Mouse (Mus musculus) heart, embryonic 11.5 days (tissue): ENCODE measurements at regions not wholly inside any gene's neighbourhood (a gene's known extent, or its start where the extent isn't known, plus 50 kb on each side); places are given as distances from the start of the nearest gene placed in this dataset.

Experiments used
- ATAC-seq: fragments of 200-750 bp; cut with Nextera tagmentation; replicated peaks from 2 replicates; pipeline ENCODE4 v1.8.0; 2017; ENCODE audit warnings: moderate library complexity; ENCODE audit not compliant: insufficient number of reproducible peaks, low FRiP score, low TSS enrichment
- H3K27ac ChIP-seq: fragments of 300-500 bp; sonication (generic); 2 replicates; pipeline ENCODE4 v1.5.1; 2014; ENCODE audit warnings: mild to moderate bottlenecking, low read depth, low read length
- H3K27me3 ChIP-seq: fragments of 300-500 bp; sonication (generic); 2 replicates; pipeline ENCODE4 v1.6.1; 2014; ENCODE audit warnings: mild to moderate bottlenecking, low read length, mixed read lengths; ENCODE audit not compliant: control insufficient read depth, insufficient read depth
- H3K36me3 ChIP-seq: fragments of 300-500 bp; sonication (generic); 2 replicates; pipeline ENCODE4 v1.6.1; 2014; ENCODE audit warnings: mild to moderate bottlenecking, low read length, moderate library complexity, mixed read lengths; ENCODE audit not compliant: control insufficient read depth, insufficient read depth
- H3K4me1 ChIP-seq: fragments of 300-500 bp; sonication (generic); 2 replicates; pipeline ENCODE4 v1.6.1; 2014; ENCODE audit warnings: low read length; ENCODE audit not compliant: control insufficient read depth, insufficient read depth
- H3K4me2 ChIP-seq: fragments of 300-500 bp; sonication (generic); 2 replicates; pipeline ENCODE4 v1.6.1; 2014; ENCODE audit warnings: mild to moderate bottlenecking, moderate library complexity
- H3K4me3 ChIP-seq: fragments of 300-500 bp; sonication (generic); 2 replicates; pipeline ENCODE4 v1.5.1; 2014; ENCODE audit warnings: low read depth, low read length
- H3K9ac ChIP-seq: fragments of 300-500 bp; sonication (generic); 2 replicates; pipeline ENCODE4 v1.6.1; 2014; ENCODE audit warnings: mild to moderate bottlenecking, low read depth, low read length, moderate library complexity
- H3K9me3 ChIP-seq: fragments of 300-500 bp; sonication (generic); replicated peaks from 2 replicates; pipeline ENCODE4 v1.6.1; 2016; ENCODE audit warnings: low read length; ENCODE audit not compliant: control insufficient read depth
- WGBS: fragments of 180-500 bp; shearing (Covaris S2); extraction: QIAGEN DNeasy Blood & Tissue Kit; methylation state at CpG from one replicate; pipeline ENCODE4 v1.1.7; 2014; ENCODE audit not compliant: insufficient replicate concordance; 5-methylcytosine and 5-hydroxymethylcytosine counted together

GRCm38 (mm10) chr12:16382417-16382988 lies 228.3 kb downstream of the Lpin1 start:
- no peak for ATAC-seq
- H3K27me3 ChIP-seq = no peaks in the 10 kb centered on the region

DNA sequence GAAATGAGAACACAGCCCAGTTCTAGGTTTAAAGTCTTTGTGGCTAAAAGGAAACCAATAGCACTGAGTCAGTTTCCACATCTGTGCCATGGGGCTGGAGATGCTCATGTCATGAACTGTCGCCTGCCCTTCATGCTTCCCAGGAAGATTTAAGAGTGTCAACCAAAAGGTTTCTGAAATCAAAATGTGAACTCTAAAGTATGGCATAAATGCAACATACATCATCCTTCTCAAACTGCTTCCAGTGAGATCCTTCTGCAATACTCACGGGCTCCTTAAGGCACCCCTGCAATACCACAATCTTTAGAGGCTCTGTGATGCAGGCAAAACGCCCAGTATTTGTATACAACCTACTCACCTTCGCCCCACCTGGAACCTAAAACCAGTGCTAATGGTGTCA lies 229.7 kb downstream of the Lpin1 start:
- ATAC-seq = no peak
- Histone ChIP-seq H3K4me3 (no peak overlapping the region), H3K9me3 (no peaks in the 10 kb centered on the region), H3K4me1 (no peaks in the 10 kb centered on the region), H3K27me3 (no peaks in the 10 kb centered on the region), H3K36me3 (no peaks in the 10 kb centered on the region), H3K9ac (no peak overlapping the region), H3K4me2 (no peak overlapping the region), H3K27ac (no peak overlapping the region)
- WGBS = 78% methylated on average over 4 of the region's 4 CpGs

More at GRCm38 (mm10) chr12:16382417-16382988, 228.3 kb downstream of the Lpin1 start:
- Histone ChIP-seq H3K27ac (no peak overlapping the region), H3K4me1 (no peaks in the 10 kb centered on the region), H3K9me3 (no peaks in the 10 kb centered on the region), H3K4me2 (no peak overlapping the region), H3K9ac (no peak overlapping the region), H3K4me3 (no peak overlapping the region), H3K36me3 (no peaks in the 10 kb centered on the region)
- 85% methylated on average over 11 of the region's 11 CpGs for WGBS

DNA sequence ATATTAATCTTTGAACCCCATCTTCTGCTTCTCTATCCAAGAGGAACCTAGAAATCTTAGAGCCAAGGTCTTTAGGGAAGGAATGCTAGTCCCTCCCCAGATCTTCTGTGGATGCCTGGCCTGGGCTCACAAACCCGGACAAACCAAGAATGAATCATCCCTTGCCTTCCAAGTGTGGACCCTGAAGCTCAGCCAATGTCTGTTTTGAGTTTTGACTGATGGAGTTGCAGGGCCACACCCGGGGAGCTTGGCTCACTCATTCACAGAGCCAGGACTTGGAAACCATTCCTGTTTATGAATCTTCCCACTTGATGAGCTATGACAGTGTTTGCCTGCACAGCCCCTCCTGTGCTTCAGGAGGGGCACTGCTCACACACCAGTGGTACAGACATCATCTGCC lies 230.4 kb downstream of the Lpin1 start:
- no peaks in the 10 kb centered on the region for H3K4me1 ChIP-seq
- no peak overlapping the region for H3K4me2 ChIP-seq
- 76% methylated on average over 2 of the region's 2 CpGs for WGBS
- H3K36me3 ChIP-seq = no peaks in the 10 kb centered on the region
- ATAC-seq = no peak
- no peaks in the 10 kb centered on the region for H3K9me3 ChIP-seq
- H3K4me3 ChIP-seq = no peak overlapping the region
- H3K9ac ChIP-seq = no peak overlapping the region
- no peaks in the 10 kb centered on the region for H3K27me3 ChIP-seq
- H3K27ac ChIP-seq = no peak overlapping the region

- Histone ChIP-seq H3K9ac (no peak overlapping the region), H3K4me1 (no peaks in the 10 kb centered on the region), H3K4me2 (no peak overlapping the region), H3K27ac (no peak overlapping the region), H3K9me3 (no peaks in the 10 kb centered on the region), H3K36me3 (no peaks in the 10 kb centered on the region), H3K27me3 (no peaks in the 10 kb centered on the region), H3K4me3 (no peak overlapping the region)
- 87% methylated on average over 2 of the region's 2 CpGs for WGBS
- no peak for ATAC-seq
Measured at GRCm38 (mm10) chr12:16379415-16379814, 231.4 kb downstream of the Lpin1 start.

GRCm38 (mm10) chr12:16378501-16378900 lies 232.3 kb downstream of the Lpin1 start:
- H3K27me3 ChIP-seq = no peaks in the 10 kb centered on the region
- no peak overlapping the region for H3K9ac ChIP-seq
- ATAC-seq = no peak
- no peak overlapping the region for H3K4me2 ChIP-seq
- 82% methylated on average over 3 of the region's 3 CpGs for WGBS
- no peaks in the 10 kb centered on the region for H3K9me3 ChIP-seq
- H3K4me1 ChIP-seq = no peaks in the 10 kb centered on the region
- H3K36me3 ChIP-seq = no peaks in the 10 kb centered on the region
- H3K27ac ChIP-seq = no peak overlapping the region
- H3K4me3 ChIP-seq = no peak overlapping the region

- ATAC-seq = no peak
- no peaks in the 10 kb centered on the region for H3K36me3 ChIP-seq
- H3K4me1 ChIP-seq = no peaks in the 10 kb centered on the region
- no peak overlapping the region for H3K4me3 ChIP-seq
- H3K9me3 ChIP-seq = no peaks in the 10 kb centered on the region
- H3K9ac ChIP-seq = no peak overlapping the region
- H3K4me2 ChIP-seq = no peak overlapping the region
- H3K27me3 ChIP-seq = no peaks in the 10 kb centered on the region
- H3K27ac ChIP-seq = no peak overlapping the region
- WGBS = 69% methylated on average over 4 of the region's 4 CpGs
Measured at GRCm38 (mm10) chr12:16374331-16374996, 236.3 kb downstream of the Lpin1 start.

GRCm38 (mm10) chr12:16370061-16370460 lies 240.7 kb downstream of the Lpin1 start:
- H3K27ac ChIP-seq = no peak overlapping the region
- no peaks in the 10 kb centered on the region for H3K4me1 ChIP-seq
- no peaks in the 10 kb centered on the region for H3K27me3 ChIP-seq
- no peak overlapping the region for H3K4me3 ChIP-seq
- H3K4me2 ChIP-seq = no peak overlapping the region
- no peaks in the 10 kb centered on the region for H3K9me3 ChIP-seq
- H3K36me3 ChIP-seq = no peaks in the 10 kb centered on the region
- no peak for ATAC-seq
- H3K9ac ChIP-seq = no peak overlapping the region
- WGBS = 71% methylated on average over 7 of the region's 7 CpGs

DNA sequence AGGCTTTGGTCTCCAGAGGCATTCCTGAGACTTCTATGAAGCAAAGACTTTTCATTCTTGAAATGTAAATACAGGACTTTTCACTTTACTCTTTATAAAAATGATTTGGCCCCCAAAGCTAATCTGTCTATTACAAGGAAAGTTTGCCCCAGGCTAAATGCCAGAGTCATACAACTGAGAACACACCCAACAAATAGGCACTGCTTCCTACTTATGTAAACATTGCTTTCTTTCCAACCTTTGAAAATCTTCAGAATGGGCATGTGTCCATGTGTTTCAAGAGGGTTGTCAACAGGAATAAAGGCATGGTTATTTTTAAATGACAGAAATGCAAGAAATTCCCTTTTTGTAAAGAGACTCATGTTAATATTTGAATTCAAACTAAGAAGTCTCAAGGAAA lies 248.4 kb downstream of the Lpin1 start:
- Histone ChIP-seq H3K4me3 (no peak overlapping the region), H3K9me3 (no peaks in the 10 kb centered on the region; the same call in 1 of the 2 replicates), H3K27ac (no peak overlapping the region), H3K4me2 (no peak overlapping the region), H3K36me3 (no peaks in the 10 kb centered on the region), H3K4me1 (no peaks in the 10 kb centered on the region), H3K27me3 (no peaks in the 10 kb centered on the region), H3K9ac (no peak overlapping the region)
- ATAC-seq = no peak

DNA sequence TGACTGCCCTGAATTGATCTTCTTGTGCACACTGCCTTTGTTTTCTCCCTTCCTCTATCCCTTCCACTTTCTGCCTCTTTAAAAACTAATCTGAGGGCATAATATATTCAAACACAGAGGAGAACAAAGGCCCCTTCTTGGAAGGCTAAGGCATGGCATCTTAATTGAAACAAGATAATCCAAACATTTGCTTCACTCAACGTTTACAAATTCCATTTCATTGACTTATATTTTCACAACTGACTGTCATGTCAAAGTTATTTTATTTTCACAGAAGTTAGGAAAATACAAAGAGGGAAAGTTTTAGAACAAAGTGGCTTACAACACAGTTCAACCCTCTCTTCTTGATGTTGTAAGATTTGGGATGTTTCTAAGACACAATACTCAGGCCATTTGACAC lies 251.9 kb downstream of the Lpin1 start:
- 54% methylated on average over 1 of the region's 1 CpGs for WGBS
- Histone ChIP-seq H3K4me2 (no peak overlapping the region), H3K9ac (no peak overlapping the region), H3K27me3 (no peaks in the 10 kb centered on the region), H3K9me3 (no peaks in the 10 kb centered on the region; the same call in 1 of the 2 replicates), H3K4me1 (no peaks in the 10 kb centered on the region), H3K27ac (no peak overlapping the region), H3K4me3 (no peak overlapping the region), H3K36me3 (no peaks in the 10 kb centered on the region)
- ATAC-seq = no peak
